Mouse (Mus musculus) CD4-positive naive resting alpha-beta T cell, adult 76 days (primary cell): ENCODE data around the gene Zfp354c. TPM values are rescaled to one million over a fixed set of nuclear protein-coding genes. Genes with fewer than 3 reads are reported as not detected.

ENCODE experiments used
- total RNA-seq: library from RNA; stranded (reverse); gene quantifications from one replicate; pipeline ENCODE4 v1.2.4, GENCODE M21; 2023

Gene Zfp354c
- total RNA-seq, result 7.1 TPM

GRCm38 (mm10) chr11:50827010-50827953 is at the start of gene Zfp354c:
Zfp354c (minus strand) TSS chr11:50827724.

GRCm38 (mm10) chr11:50850177-50850735 is 22.7 kb upstream of the Zfp354c start, which contains the start of gene Grm6:
Grm6 (plus strand) TSS chr11:50850685.

GRCm38 (mm10) chr11:50841023-50841735 is 13.7 kb upstream of the Zfp354c start, which contains the start of gene Zfp879:
Zfp879 (minus strand) TSS chr11:50841552.

Other genes starting within 250 kb of the Zfp354c start
- not detected for gene Adamts2, start 225.6 kb downstream of the Zfp354c start, total RNA-seq
- 0.32 TPM for gene Zfp879, start 13.8 kb upstream of the Zfp354c start, total RNA-seq
- 3.1 TPM for gene Grm6, start 23.0 kb upstream of the Zfp354c start, total RNA-seq
- gene Zfp454, start 59.9 kb upstream of the Zfp354c start, total RNA-seq, result not detected
- gene Zfp2, start 88.4 kb upstream of the Zfp354c start, total RNA-seq, result 4.1 TPM
- not detected for gene Zfp354b, start 103.9 kb upstream of the Zfp354c start, total RNA-seq
- gene 4933414I15Rik, start 116.0 kb upstream of the Zfp354c start, total RNA-seq, result not detected
- not detected for gene Prop1, start 126.0 kb upstream of the Zfp354c start, total RNA-seq
- not detected for gene Olfr1378, start 138.8 kb upstream of the Zfp354c start, total RNA-seq
- not detected for gene Olfr1377, start 154.2 kb upstream of the Zfp354c start, total RNA-seq
- gene Olfr51, start 175.9 kb upstream of the Zfp354c start, total RNA-seq, result not detected
- not detected for gene Olfr54, start 186.5 kb upstream of the Zfp354c start, total RNA-seq
- gene Olfr1375, start 220.4 kb upstream of the Zfp354c start, total RNA-seq, result not detected
- gene Zfp354a, start 231.5 kb upstream of the Zfp354c start, total RNA-seq, result not detected